ENCODE assay signal across 9 mouse cellular contexts in the genomic region with DNA sequence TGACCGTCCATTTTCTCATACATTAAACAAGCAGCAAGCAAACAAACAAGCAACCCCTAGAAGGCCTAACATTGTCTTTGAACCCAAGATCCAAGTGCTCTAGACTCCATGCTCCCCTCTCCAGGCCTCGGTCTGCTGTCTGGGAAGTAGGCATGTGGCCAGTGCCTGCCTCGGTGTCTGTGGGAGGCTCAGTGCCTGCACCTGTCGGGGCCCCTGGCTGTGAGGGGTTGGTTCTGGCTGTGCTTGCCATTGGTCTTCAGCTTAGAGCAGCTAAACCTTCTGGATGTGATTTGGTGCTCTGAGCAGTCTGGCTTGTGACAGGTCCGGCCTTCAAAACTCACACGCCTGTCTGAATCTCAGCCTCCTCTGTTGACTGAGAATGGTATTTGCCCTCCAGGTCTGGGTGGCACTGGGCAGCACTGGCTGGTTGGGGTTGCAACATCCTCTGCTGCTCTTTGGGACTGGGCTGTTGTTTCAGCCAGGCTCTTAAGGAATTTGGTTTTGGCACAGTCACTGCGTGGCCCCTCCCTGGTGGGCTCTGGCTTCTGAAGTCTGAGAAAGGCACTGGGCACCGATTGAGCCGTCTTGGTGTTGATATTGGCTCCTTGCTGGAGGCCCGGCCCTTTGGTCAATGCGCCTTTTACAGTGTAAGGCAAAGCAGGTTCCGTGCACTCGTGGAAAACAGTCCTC. TPM values are rescaled to one million over a fixed set of nuclear protein-coding genes. Genes with fewer than 3 reads are reported as not detected.
DNase-seq lines count a peak whose midpoint lies in the region; ATAC-seq lines count a peak whose summit lies in the region.
"Had no signal": no experiment of that assay in that cellular context is flagged by ENCODE, and none has a peak within 500 bp of the region (broad histone marks: within the 10 kb centered on the region; RNA-seq: fewer than 3 reads in every experiment).

No protein-coding gene starts in this region.

- WGBS in kidney, embryonic 15.5 days, result 55% methylated on average over 13 of the region's 13 CpGs

- peak overlapping the region; percentile 49 for H3K27ac ChIP-seq in kidney, embryonic 15.5 days

- no peaks in the 10 kb centered on the region for H3K9me3 ChIP-seq in kidney, embryonic 15.5 days (replicated peaks)

- no peak overlapping the region for H3K9ac ChIP-seq in kidney, embryonic 15.5 days

- peaks cover 49% of the 10 kb centered on the region for H3K4me1 ChIP-seq in kidney, embryonic 15.5 days

- H3K4me2 ChIP-seq in kidney, embryonic 15.5 days, result no peak overlapping the region

- H3K4me3 ChIP-seq in kidney, embryonic 15.5 days (replicated peaks), result no peak overlapping the region

- no peaks in the 10 kb centered on the region for H3K36me3 ChIP-seq in kidney, embryonic 15.5 days

- DNase-seq in lung, adult 18-20 months, result peak; percentile 80 to 84
- no peak for DNase-seq in lung, postnatal 14 days
- peak; percentile 40 for DNase-seq in fat pad, adult 2 months (ENCODE audit: extremely low read depth, low read depth, low spot score)
- no peak for DNase-seq in gastrocnemius, postnatal 10 days
- no peak for DNase-seq in T-cell, adult 2 months (ENCODE audit: low spot score)
- DNase-seq in right cerebral cortex, postnatal 10 days (ENCODE audit: low spot score in 2 of 2), result no peak

- H3K27me3 ChIP-seq in kidney, embryonic 15.5 days, result no peaks in the 10 kb centered on the region

- ATAC-seq in kidney, embryonic 15.5 days (replicated peaks; ENCODE audit: low FRiP score), result no peak
- 0 out of 2 replicates have a peak, but pooled peaks have one; percentile 24 for ATAC-seq in megakaryocyte progenitor cell, adult 5-6 weeks (replicated peaks; ENCODE audit: poor library complexity)

RNA-seq across cellular contexts. Expression of a gene that starts 19.4 kb away (rescaled TPM):
- 5.4 TPM in 2 replicates for polyA plus RNA-seq in kidney, embryonic 15.5 days (2015; fragmentation: Nextera tagmentation; extraction: Ambion mirVana)
- total RNA-seq in megakaryocyte progenitor cell, adult 5-6 weeks (2015), result 12.8 and 15.8 TPM in 2 replicates
- total RNA-seq in megakaryocyte progenitor cell, adult 5-6 weeks (2017), result 15.7 and 16.8 TPM in 2 replicates
- total RNA-seq in gastrocnemius, postnatal 10 days (2021), result 1 to 10 TPM; 5.3 to 8.5 TPM

RNA-seq across cellular contexts. Expression of a gene that starts 20.7 kb away (rescaled TPM):
- 0.42 TPM in 1 of 2 replicates, not detected in the other for polyA plus RNA-seq in kidney, embryonic 15.5 days (2015; fragmentation: Nextera tagmentation; extraction: Ambion mirVana)
- total RNA-seq in megakaryocyte progenitor cell, adult 5-6 weeks (2015), result 1.7 TPM in 1 of 2 replicates, not detected in the other
- 0.50 and 1.2 TPM in 2 replicates for total RNA-seq in megakaryocyte progenitor cell, adult 5-6 weeks (2017)
- under 1 TPM in 1 of 2 experiments, not detected in 1; 0.66 TPM for total RNA-seq in gastrocnemius, postnatal 10 days (2021)
- total RNA-seq: hematopoietic stem cell, adult 5-6 weeks had no signal

Comparison
In these comparisons a context has a peak if more than half of its experiments do, and no peak if none do; other contexts are left out.
1. DNase-seq: peak in lung, adult 18-20 months (2 of 2) and fat pad, adult 2 months (single experiment); none in lung, postnatal 14 days (single experiment), gastrocnemius, postnatal 10 days (single experiment), T-cell, adult 2 months (single experiment) and right cerebral cortex, postnatal 10 days (0 of 2).